Mouse (Mus musculus): ENCODE data around the gene Trarg1. TPM values are rescaled to one million over a fixed set of nuclear protein-coding genes. Genes with fewer than 3 reads are reported as not detected.
"Not testable (repeated sequence)": the region's sequence is repeated elsewhere in the genome, so short reads cannot be mapped to it uniquely, and the experiment has no call there.

The Trarg1 gene
- total RNA-seq (2022): 1 to 10 TPM in 3 of 4 experiments, under 1 TPM in 1; 0.61 to 5.9 (median 2.1) TPM

- not testable (repeated sequence) for DNase-seq (ENCODE audit: low spot score in 2 of 2)
These were observed at the start of gene Trarg1 for GRCm38 (mm10) chr11:76679508-76679907. Trarg1 (plus strand) TSS chr11:76679808.

GRCm38 (mm10) chr11:76630023-76630422, 49.6 kb upstream of the Trarg1 start:
- DNase-seq (ENCODE audit: low spot score in 2 of 2): no peak

GRCm38 (mm10) chr11:76630487-76630886, 49.1 kb upstream of the Trarg1 start:
- DNase-seq (ENCODE audit: low spot score in 2 of 2): no peak

- no peak for DNase-seq (ENCODE audit: low spot score in 2 of 2)
These were observed 40.2 kb upstream of the Trarg1 start for GRCm38 (mm10) chr11:76639269-76639985.

GRCm38 (mm10) chr11:76640231-76640630, 39.4 kb upstream of the Trarg1 start:
- DNase-seq (ENCODE audit: low spot score in 2 of 2): no peak

- no peak for DNase-seq (ENCODE audit: low spot score in 2 of 2)
These were observed 35.4 kb upstream of the Trarg1 start for GRCm38 (mm10) chr11:76644257-76644656.

DNA sequence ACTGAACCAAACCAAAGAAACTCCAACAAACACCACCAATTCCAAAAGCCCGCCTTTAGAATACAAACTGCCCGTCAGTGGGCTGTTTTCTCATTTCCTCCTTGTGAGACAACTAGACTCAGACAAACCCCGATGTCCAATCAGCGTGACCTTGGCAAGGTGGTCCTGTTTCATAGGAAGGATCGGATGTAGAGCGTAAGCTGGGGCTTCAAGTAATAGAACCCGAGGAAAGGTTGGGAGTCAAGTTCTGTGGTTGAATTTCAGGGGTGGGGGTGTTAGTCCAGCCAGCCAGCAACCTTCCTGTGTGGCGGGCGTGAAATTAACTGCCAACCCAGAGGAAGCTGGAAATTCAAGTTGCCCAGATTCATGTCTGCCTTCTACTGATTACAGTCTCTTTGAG, 34.6 kb upstream of the Trarg1 start:
- no peak for DNase-seq (ENCODE audit: low spot score in 2 of 2)

- DNase-seq (ENCODE audit: low spot score in 2 of 2): peak; percentile 77 to 79
These were observed 33.7 kb upstream of the Trarg1 start for GRCm38 (mm10) chr11:76645955-76646354.

DNA sequence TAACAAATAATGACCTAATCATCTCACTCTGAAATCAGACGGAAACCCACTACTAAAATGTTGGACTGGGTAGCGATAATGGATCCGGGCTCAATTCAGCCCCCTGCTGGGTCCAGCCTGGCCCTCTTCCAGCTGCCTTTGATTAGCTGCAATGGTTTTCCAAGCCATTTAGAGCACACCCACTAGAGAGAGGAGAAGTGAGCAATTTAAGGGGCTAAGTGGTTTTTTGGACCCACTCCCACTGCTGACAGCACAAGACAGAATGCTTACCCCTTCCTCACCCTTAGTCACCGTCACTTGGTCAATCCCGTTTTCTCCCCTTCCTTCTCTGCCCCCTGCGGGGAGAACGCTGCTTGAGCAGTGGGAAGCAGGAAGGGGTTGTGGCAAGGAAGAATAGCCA, 32.5 kb upstream of the Trarg1 start:
- no peak for DNase-seq (ENCODE audit: low spot score in 2 of 2)

GRCm38 (mm10) chr11:76647500-76647899, 32.1 kb upstream of the Trarg1 start:
- peak; percentile 26 to 43 for DNase-seq (ENCODE audit: low spot score in 2 of 2)

DNA sequence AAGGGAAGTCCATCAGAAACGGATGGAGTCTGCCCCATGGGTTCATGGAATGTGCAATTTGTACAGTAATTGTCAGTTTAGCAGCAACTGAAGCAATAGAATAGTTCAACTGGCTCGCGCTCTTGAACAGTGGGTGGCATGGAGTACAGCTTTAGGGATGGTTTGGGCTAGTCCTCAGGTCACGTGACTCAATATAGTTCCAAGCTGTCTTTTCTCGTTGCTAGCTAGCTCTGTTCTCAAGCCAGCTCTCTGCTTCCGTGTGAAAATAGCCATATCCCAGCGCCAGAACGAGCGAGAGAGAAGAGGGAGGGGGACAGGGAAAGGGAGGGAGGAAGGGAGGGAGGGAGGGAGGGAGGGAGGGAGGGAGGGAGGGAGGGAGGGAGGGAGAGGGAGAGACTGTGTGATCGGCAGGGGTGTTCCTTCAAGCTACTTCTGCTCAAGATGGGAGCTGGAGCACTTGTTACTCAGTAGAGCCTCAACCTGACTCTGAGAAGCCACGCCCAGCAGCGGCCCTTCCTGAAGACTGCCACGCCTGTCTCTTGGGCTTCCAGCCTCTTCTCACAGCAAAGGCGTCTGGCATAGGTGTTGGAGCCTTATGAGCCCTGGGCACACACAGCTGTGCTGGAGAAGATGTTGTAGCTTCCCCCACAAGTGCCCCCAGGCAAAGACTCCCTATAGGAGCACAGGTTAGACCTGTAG, 28.6 kb upstream of the Trarg1 start:
- no peak for DNase-seq (ENCODE audit: low spot score in 2 of 2)

DNA sequence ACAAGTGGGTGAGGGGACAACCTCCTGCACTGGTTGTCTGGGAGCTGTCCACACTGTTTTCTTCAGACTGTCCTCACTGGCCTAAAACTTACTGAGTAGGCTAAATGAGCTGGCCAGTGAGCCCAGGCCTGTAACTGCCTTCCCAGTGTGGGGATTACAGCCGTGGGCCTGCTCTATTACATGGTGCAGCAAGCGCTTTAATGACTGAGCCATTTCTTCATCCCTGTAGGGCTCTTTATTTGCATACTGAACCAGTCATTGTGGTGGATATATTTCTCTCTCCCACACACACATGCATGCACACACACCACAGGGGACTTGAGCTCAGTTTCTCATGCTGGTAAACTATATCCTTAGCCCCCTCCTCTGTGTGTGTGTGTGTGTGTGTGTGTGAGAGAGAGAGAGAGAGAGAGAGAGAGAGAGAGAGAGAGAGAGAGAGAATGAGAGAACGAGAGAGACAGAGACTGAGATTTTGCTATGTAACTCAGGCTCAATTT, 26.7 kb upstream of the Trarg1 start:
- DNase-seq (ENCODE audit: low spot score in 2 of 2): no peak

GRCm38 (mm10) chr11:76655106-76655505, 24.5 kb upstream of the Trarg1 start:
- DNase-seq (ENCODE audit: low spot score in 2 of 2): no peak

GRCm38 (mm10) chr11:76657450-76657970, 22.1 kb upstream of the Trarg1 start:
- no peak for DNase-seq (ENCODE audit: low spot score in 2 of 2)

GRCm38 (mm10) chr11:76659138-76659930, 20.3 kb upstream of the Trarg1 start:
- no peak for DNase-seq (ENCODE audit: low spot score in 2 of 2)

GRCm38 (mm10) chr11:76661790-76662468, 17.7 kb upstream of the Trarg1 start:
- no peak for DNase-seq (ENCODE audit: low spot score in 2 of 2)

- no peak for DNase-seq (ENCODE audit: low spot score in 2 of 2)
These were observed 13.5 kb upstream of the Trarg1 start for GRCm38 (mm10) chr11:76666002-76666649.

DNA sequence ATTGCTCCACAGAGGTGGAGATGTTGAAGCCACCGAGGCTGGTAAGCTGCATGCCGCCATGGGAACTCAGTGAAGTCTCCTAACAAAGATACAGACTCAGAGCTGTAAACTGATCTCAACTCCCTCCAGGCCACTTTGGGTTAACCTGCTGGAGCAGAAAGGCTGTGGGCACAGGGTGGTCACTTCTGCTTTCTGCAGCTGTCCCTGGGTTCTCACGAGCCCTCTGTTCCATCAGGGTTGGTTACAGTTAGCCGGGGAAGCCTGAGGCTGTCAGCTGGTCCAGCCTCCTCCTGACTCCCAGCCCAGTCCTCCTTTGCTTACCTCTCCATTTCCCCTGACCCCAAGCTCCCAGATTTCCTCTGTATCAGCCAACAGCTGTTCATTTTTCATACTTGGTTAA, 11.8 kb upstream of the Trarg1 start:
- DNase-seq (ENCODE audit: low spot score in 2 of 2): no peak

DNA sequence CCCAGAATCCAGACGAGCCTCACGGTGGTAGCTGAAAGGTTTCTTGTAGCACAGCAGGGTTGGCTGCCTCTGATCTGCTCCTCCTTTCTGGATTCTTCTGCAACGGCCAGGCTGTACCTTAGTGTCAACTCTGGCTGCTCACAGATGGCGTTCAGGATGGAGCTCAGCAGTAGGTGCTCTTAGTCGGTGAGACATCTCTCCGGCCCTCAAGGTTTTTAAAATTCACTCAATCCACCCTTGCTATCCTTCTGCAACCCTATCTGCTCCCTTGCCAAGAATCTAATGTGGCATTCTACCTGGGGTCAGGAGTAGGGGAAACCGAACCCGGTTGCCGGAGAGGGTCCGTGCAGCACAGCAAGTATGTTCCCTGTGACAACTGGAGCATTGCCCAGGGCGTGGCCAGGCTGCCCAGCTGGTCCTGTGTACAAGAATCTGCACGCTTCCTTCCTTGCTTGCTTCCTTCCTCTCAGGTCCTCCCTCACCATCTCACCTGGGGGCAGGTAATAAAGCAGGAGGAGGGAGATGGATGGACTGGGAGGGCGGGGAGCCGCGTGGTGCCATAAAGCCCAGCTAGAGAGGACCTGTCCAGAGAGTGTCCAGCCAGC, 7.6 kb upstream of the Trarg1 start, which contains the start of gene Bhlha9:
Bhlha9 (plus strand) TSS at position 600 of the 605 bp plus-strand sequence.
- no peak for DNase-seq (ENCODE audit: low spot score in 2 of 2)

Measured in gastrocnemius, adult 8-10 months (tissue).